Mouse (Mus musculus) urinary bladder, adult 2 months (tissue): ENCODE measurements around the gene Cnrip1. TPM values are rescaled to one million over a fixed set of nuclear protein-coding genes. Genes with fewer than 3 reads are reported as not detected.

Experiments used
- DNase-seq: peaks from one replicate; pipeline ENCODE4 v3.0.0; 2022; ENCODE audit warnings: low spot score
- polyA plus RNA-seq: library from polyadenylated mRNA; depleted of rRNA; stranded (reverse); fragments of >200 nt; gene quantifications from 2 replicates; pipeline ENCODE4 v1.2.3, GENCODE M21; 2012; rRNA removed

Cnrip1 gene
- polyA plus RNA-seq, 1 experiment, result 27.9 TPM

- DNase-seq, result no peak
These were observed 56.0 kb downstream of the Cnrip1 start for GRCm38 (mm10) chr11:17107359-17107758.

GRCm38 (mm10) chr11:17112419-17113090 is 61.2 kb downstream of the Cnrip1 start:
- no peak for DNase-seq

GRCm38 (mm10) chr11:17126418-17126817 is 75.0 kb downstream of the Cnrip1 start:
- DNase-seq, result no peak

Other genes with a start within 250 kb of the Cnrip1 start
- gene Fbxo48, start 100.2 kb upstream of the Cnrip1 start, polyA plus RNA-seq, result 0.35 and 0.81 TPM in 2 replicates
- 4.7 TPM in 2 replicates for gene Plek, start 795 bp downstream of the Cnrip1 start, polyA plus RNA-seq
- gene Ppp3r1, start 107.7 kb downstream of the Cnrip1 start, polyA plus RNA-seq, result 60.9 and 63.7 TPM in 2 replicates
- gene Wdr92, start 130.5 kb downstream of the Cnrip1 start, polyA plus RNA-seq, result 11.1 and 11.8 TPM in 2 replicates
- gene Pno1, start 160.0 kb downstream of the Cnrip1 start, polyA plus RNA-seq, result 17.2 and 17.8 TPM in 2 replicates
- gene C1d, start 206.0 kb downstream of the Cnrip1 start, polyA plus RNA-seq, result 46.4 and 49.6 TPM in 2 replicates